13 mouse cellular contexts compared by ENCODE assay signal in genomic region chr6:111255215-111255614, GRCm38 (mm10).
"Had no signal": no experiment of that assay in that cellular context is flagged by ENCODE, and none has a peak within 500 bp of the region (broad histone marks: within the 10 kb centered on the region; RNA-seq: fewer than 3 reads in every experiment).

No protein-coding gene starts in this region.

- H3K4me3 ChIP-seq: kidney, embryonic 15.5 days; limb, embryonic 13.5 days; midbrain, embryonic 10.5 days; myocyte; neural tube, embryonic 15.5 days had no signal

- ATAC-seq: lung, postnatal 0 days had no signal

- H3K9me3 ChIP-seq: kidney, embryonic 15.5 days; limb, embryonic 13.5 days; midbrain, embryonic 10.5 days; neural tube, embryonic 15.5 days had no signal

- H3K27me3 ChIP-seq: kidney, embryonic 15.5 days; limb, embryonic 13.5 days; neural tube, embryonic 15.5 days had no signal

- H3K27ac ChIP-seq: kidney, embryonic 15.5 days; limb, embryonic 13.5 days; liver, embryonic 14.5 days; midbrain, embryonic 10.5 days; neural tube, embryonic 15.5 days had no signal

- H3K4me2 ChIP-seq: kidney, embryonic 15.5 days; limb, embryonic 13.5 days; neural tube, embryonic 15.5 days had no signal

- DNase-seq: left cerebral cortex, postnatal 4 days; lung, adult 18-20 months; lung, postnatal 36 days; midbrain, embryonic 14.5 days; thymus, adult 18-20 months; thymus, postnatal 14 days had no signal

- H3K9ac ChIP-seq: kidney, embryonic 15.5 days; limb, embryonic 13.5 days; liver, embryonic 14.5 days; neural tube, embryonic 15.5 days had no signal

- H3K36me3 ChIP-seq: kidney, embryonic 15.5 days; limb, embryonic 13.5 days; midbrain, embryonic 10.5 days; neural tube, embryonic 15.5 days had no signal

- H3K4me1 ChIP-seq: kidney, embryonic 15.5 days; limb, embryonic 13.5 days; midbrain, embryonic 10.5 days had no signal
